Mouse (Mus musculus) midbrain, embryonic 15.5 days (tissue): Measurements from ENCODE around the gene Pkig. TPM values are rescaled to one million over a fixed set of nuclear protein-coding genes. Genes with fewer than 3 reads are reported as not detected.
"Not testable (repeated sequence)": the region's sequence is repeated elsewhere in the genome, so short reads cannot be mapped to it uniquely, and the experiment has no call there.

ENCODE experiments used
- ATAC-seq: fragments of 200-750 bp; cut with Nextera tagmentation; replicated peaks from 2 replicates; pipeline ENCODE4 v1.8.0; 2017; ENCODE audit warnings: moderate TSS enrichment
- H3K27ac ChIP-seq: fragments of 300-500 bp; sonication (generic); 2 replicates; pipeline ENCODE4 v1.5.1; 2015; ENCODE audit warnings: mild to moderate bottlenecking, inconsistent platforms
- H3K27me3 ChIP-seq: fragments of 300-500 bp; sonication (generic); replicated peaks from 2 replicates; pipeline ENCODE4 v1.6.1; 2015; ENCODE audit warnings: inconsistent platforms
- H3K36me3 ChIP-seq: fragments of 300-500 bp; sonication (generic); replicated peaks from 2 replicates; pipeline ENCODE4 v1.6.1; 2015; ENCODE audit warnings: inconsistent platforms
- H3K4me1 ChIP-seq: fragments of 300-500 bp; sonication (generic); 2 replicates; pipeline ENCODE4 v1.6.1; 2015; ENCODE audit warnings: inconsistent platforms
- H3K4me2 ChIP-seq: fragments of 300-500 bp; sonication (generic); 2 replicates; pipeline ENCODE4 v1.6.1; 2015; ENCODE audit warnings: inconsistent platforms, mild to moderate bottlenecking, moderate library complexity
- H3K4me3 ChIP-seq: fragments of 300-500 bp; sonication (generic); 2 replicates; pipeline ENCODE4 v1.5.1; 2015; ENCODE audit warnings: mild to moderate bottlenecking, inconsistent platforms
- H3K9ac ChIP-seq: fragments of 300-500 bp; sonication (generic); 2 replicates; pipeline ENCODE4 v1.6.1; 2015; ENCODE audit warnings: mild to moderate bottlenecking, inconsistent platforms
- H3K9me3 ChIP-seq: fragments of 300-500 bp; sonication (generic); 2 replicates; pipeline ENCODE4 v1.6.1; 2016; ENCODE audit warnings: inconsistent platforms
- WGBS: fragments of 180-500 bp; shearing (Covaris S2); methylation state at CpG from one replicate; pipeline ENCODE4 v1.1.7; 2015; ENCODE audit warnings: mixed read lengths; 5-methylcytosine and 5-hydroxymethylcytosine counted together
- polyA plus RNA-seq: library from polyadenylated mRNA; unstranded; fragments of >200 nt; fragmentation: Nextera tagmentation; extraction: Ambion mirVana; gene quantifications from 2 replicates; pipeline ENCODE4 v1.2.1, GENCODE M21; 2015

Pkig gene
- polyA plus RNA-seq, 1 experiment from 2014 or later = 125 TPM

DNA sequence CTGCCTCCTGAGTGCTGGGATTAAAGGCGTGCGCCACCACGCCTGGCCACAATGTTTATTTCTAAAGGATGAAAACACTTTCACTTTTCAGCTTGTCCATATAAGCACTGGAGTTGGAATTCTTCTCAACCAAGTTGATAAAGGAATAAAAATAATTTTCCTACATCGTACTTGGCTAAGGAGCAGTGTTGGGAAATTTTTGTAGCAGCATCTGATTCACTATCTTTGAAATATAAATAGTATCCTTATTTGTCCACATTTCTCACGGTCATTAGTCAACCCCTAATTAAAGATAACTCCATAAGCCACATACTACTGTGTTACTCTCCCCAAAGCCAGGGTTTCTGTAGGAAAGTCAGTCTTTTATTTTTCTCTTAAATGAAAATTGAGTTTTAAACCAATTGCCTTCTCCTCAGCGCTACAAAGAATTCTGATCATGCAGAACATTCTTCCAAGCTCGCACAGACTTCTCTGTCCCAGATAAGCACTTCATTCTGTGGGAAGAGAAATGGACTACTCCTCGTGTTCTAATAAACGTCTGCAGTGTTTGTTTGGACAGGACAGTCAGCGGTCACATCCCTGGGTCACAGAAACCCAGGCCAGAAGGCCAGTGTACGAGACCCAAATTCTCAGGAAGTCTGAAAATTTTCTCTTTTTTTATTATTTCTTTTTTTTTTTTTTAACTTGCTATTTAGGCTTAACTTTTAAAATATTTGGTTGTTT is 12.8 kb downstream of the Pkig start:
- Histone ChIP-seq H3K27ac (no peak overlapping the region), H3K4me3 (no peak overlapping the region), H3K27me3 (no peaks in the 10 kb centered on the region), H3K36me3 (no peaks in the 10 kb centered on the region), H3K4me1 (peaks cover 10% of the 10 kb centered on the region), H3K9me3 (no peaks in the 10 kb centered on the region), H3K4me2 (no peak overlapping the region), H3K9ac (no peak overlapping the region)
- no peak for ATAC-seq
- WGBS = 92% methylated on average over 11 of the region's 11 CpGs

DNA sequence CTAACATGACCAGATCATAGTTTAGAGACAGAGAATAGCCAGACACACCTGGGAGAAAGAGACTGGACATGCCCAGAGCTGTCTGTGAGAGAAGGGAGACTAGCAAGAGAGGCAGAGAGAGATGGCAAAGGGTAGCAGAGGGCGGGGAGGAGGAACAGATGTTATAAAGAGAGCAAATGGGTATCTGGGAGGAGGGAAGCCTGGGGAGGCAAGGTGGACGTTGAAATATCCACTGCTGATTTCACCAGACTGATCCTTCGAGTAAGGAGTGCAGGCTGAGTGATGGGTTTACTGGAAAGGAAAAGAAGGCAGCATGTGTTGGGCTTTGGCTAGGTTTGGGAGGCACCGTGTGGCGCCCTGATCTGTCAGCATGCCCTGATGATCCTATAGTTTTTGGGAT is 16.2 kb downstream of the Pkig start:
- no peak overlapping the region for H3K9ac ChIP-seq
- peaks cover 12% of the 10 kb centered on the region for H3K4me1 ChIP-seq
- 72% methylated on average over 5 of the region's 5 CpGs for WGBS
- no peak overlapping the region for H3K27ac ChIP-seq
- H3K27me3 ChIP-seq = no peaks in the 10 kb centered on the region
- ATAC-seq = no peak
- H3K36me3 ChIP-seq = no peaks in the 10 kb centered on the region
- no peak overlapping the region for H3K4me2 ChIP-seq
- no peaks in the 10 kb centered on the region for H3K9me3 ChIP-seq
- H3K4me3 ChIP-seq = no peak overlapping the region

DNA sequence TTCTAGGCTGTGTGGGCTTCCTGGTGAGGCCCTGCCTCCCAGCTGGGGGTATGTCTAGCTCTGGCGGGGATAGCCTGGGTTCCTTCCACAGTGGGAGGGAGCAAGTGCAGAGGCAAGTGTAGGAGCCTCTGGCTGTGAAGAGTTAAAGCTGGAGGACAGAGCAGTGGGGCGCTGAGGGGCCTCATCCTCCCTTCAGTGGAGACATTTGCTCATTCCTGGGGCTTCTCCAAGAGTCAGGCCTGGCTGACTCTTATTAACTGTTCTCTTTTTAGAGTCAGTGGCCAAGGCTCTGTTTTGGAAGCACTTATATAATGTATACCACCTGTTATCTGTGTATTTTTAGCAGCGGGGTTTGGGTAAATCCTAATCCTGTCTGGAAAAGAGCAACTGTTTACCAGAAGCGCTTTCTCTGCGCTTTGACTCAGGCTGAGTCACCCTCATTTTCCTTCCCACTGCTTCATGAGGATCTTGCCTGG is 17.0 kb downstream of the Pkig start:
- Histone ChIP-seq H3K27me3 (no peaks in the 10 kb centered on the region), H3K4me1 (peaks cover 12% of the 10 kb centered on the region), H3K9me3 (no peaks in the 10 kb centered on the region), H3K9ac (no peak overlapping the region), H3K4me3 (no peak overlapping the region), H3K4me2 (no peak overlapping the region), H3K36me3 (no peaks in the 10 kb centered on the region), H3K27ac (no peak overlapping the region)
- WGBS = 40% methylated on average over 5 of the region's 5 CpGs
- ATAC-seq = no peak

DNA sequence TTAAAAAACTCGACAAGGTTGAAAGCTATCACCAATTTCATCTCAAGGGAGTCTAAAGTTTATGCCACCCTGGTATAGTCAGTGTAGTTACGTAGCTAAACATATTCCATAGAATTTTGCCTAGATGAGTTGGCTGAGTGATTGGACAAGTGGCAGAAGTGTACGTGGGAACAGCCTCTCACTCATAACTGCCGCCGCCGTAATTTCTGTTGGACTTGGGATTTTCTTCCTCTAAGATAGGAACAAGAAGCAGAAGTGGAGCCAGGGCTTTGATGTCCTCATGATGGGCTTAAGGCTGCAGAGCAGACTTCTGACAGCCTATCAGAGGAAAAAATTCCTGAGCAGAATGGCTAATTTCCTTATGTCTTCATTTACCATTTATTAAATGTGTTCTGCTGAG is 17.5 kb downstream of the Pkig start:
- Histone ChIP-seq H3K27ac (no peak overlapping the region), H3K4me2 (no peak overlapping the region), H3K4me1 (peaks cover 12% of the 10 kb centered on the region), H3K4me3 (no peak overlapping the region), H3K9ac (no peak overlapping the region), H3K9me3 (no peaks in the 10 kb centered on the region), H3K36me3 (no peaks in the 10 kb centered on the region), H3K27me3 (no peaks in the 10 kb centered on the region)
- 66% methylated on average over 6 of the region's 6 CpGs for WGBS
- no peak for ATAC-seq

DNA sequence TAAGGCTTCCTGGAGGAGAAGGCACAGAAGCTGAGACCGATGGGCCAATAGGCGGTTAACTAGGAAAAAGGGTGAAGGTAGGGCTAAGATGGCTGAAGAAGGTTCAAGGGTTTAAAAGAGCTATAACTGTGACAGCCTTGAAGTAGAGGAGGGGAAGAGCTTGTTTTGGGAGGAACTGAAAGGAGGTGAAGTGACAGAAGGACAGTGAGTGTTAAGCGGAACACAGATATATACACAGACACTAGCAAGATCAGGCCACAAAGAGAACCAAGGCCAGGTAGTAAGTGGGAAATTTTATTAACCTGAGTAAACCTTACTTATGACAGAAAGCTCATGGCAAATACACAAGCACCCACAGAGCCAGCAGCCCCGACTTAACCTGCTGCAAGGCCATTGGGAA is 18.1 kb downstream of the Pkig start:
- Histone ChIP-seq H3K9me3 (no peaks in the 10 kb centered on the region), H3K9ac (no peak overlapping the region), H3K27me3 (no peaks in the 10 kb centered on the region), H3K4me2 (no peak overlapping the region), H3K27ac (no peak overlapping the region), H3K4me3 (no peak overlapping the region), H3K4me1 (peaks cover 12% of the 10 kb centered on the region), H3K36me3 (no peaks in the 10 kb centered on the region)
- no peak for ATAC-seq
- WGBS = 95% methylated on average over 4 of the region's 4 CpGs

DNA sequence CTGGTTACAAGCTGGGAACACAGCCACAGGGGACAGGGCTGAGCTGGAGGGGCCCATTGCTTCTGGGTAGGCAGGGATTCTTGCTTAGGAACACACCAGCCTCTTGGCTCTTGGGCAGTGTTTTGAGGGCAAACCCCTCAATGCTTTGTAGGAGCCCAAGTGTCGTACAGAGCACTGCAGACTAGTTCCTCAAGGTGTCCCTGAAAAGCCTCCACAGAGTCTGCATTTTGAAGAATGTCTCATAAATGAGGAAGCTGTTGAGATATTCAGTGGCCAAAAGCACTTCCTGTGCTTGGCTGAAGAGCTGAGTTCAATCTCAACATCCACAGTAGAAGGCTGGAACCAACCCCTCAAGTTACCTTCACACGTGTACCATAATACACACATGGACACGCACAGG is 18.6 kb downstream of the Pkig start:
- H3K4me1 ChIP-seq = peaks cover 12% of the 10 kb centered on the region
- 93% methylated on average over 3 of the region's 3 CpGs for WGBS

DNA sequence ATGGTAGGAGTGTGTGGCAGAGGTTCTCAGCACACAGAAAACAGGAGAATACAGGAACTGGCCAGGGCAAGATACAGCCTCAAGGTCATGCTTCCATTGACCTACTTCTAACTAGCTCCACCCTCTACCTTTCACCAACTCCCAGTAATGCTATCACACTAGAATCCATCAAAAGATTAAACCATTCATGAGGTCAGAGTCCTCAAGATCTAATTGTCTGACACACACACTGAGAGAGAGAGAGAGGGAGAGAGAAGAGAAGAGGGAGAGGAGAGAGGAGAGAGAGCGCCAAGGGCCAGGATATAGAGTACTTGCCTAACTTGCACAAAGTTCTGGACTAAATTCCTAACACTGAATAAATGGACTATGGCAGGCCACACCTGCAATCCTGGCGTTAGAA is 24.2 kb downstream of the Pkig start:
- no peak for ATAC-seq
- 88% methylated on average over 2 of the region's 2 CpGs for WGBS
- Histone ChIP-seq H3K36me3 (no peaks in the 10 kb centered on the region), H3K4me1 (peaks cover 14% of the 10 kb centered on the region), H3K4me3 (no peak overlapping the region), H3K9ac (no peak overlapping the region), H3K4me2 (no peak overlapping the region), H3K9me3 (no peaks in the 10 kb centered on the region), H3K27ac (no peak overlapping the region), H3K27me3 (no peaks in the 10 kb centered on the region)

More for the DNA sequence above, 18.6 kb downstream of the Pkig start:
- Histone ChIP-seq H3K4me3 (no peak overlapping the region), H3K27me3 (no peaks in the 10 kb centered on the region), H3K9ac (no peak overlapping the region), H3K4me2 (no peak overlapping the region), H3K27ac (no peak overlapping the region), H3K9me3 (no peaks in the 10 kb centered on the region), H3K36me3 (no peaks in the 10 kb centered on the region)
- ATAC-seq = no peak

DNA sequence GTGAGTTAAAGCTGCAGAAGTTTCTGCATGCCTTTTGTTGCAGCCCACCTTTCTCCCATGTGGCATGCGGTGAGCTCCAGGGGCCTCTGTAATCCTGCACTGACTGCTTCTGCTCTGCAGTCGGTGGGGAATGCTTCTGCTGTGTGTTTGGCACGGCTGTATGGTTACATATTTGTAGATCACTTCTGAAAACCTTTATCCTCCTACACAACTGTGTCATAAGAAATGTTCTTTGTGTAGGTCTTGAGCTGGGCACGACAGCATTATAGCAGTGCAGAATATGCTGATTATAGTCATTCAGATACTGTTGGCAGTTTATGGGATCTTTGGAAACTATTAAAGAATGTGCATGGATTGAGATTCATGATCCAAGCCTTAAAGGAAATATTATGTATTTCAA is 27.1 kb downstream of the Pkig start:
- no peaks in the 10 kb centered on the region for H3K36me3 ChIP-seq
- no peak overlapping the region for H3K27ac ChIP-seq
- H3K4me1 ChIP-seq = peaks cover 19% of the 10 kb centered on the region
- H3K9ac ChIP-seq = no peak overlapping the region
- WGBS = 49% methylated on average over 4 of the region's 4 CpGs
- no peak for ATAC-seq
- H3K4me2 ChIP-seq = no peak overlapping the region
- H3K9me3 ChIP-seq = no peaks in the 10 kb centered on the region
- no peaks in the 10 kb centered on the region for H3K27me3 ChIP-seq
- no peak overlapping the region for H3K4me3 ChIP-seq

DNA sequence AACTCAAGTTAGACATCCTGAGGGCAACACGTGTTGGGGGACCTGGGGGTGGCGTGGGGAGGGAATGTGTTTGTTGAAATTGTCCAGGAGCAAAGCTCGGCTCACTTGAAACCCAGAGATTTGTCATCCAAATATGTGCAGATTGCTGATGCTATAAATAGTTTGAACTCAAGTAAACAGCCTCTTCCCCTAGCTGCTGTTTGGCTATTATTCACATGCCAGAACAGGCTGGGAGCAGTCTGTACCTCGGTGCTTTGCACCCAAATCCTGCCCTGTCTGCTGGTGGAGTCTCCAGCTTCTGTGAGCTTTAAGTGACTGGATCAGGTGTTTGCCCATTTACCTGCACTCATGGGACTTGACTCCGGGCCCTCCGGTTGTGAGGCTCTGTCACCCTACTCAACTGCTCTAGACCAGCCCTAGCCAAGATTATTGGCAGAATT is 27.6 kb downstream of the Pkig start:
- Histone ChIP-seq H3K36me3 (no peaks in the 10 kb centered on the region), H3K9ac (no peak overlapping the region), H3K4me2 (no peak overlapping the region), H3K4me3 (no peak overlapping the region), H3K9me3 (no peaks in the 10 kb centered on the region), H3K27ac (no peak overlapping the region), H3K4me1 (peaks cover 24% of the 10 kb centered on the region), H3K27me3 (no peaks in the 10 kb centered on the region)
- no peak for ATAC-seq
- whole genome bisulfite sequencing = 79% methylated on average over 6 of the region's 6 CpGs

DNA sequence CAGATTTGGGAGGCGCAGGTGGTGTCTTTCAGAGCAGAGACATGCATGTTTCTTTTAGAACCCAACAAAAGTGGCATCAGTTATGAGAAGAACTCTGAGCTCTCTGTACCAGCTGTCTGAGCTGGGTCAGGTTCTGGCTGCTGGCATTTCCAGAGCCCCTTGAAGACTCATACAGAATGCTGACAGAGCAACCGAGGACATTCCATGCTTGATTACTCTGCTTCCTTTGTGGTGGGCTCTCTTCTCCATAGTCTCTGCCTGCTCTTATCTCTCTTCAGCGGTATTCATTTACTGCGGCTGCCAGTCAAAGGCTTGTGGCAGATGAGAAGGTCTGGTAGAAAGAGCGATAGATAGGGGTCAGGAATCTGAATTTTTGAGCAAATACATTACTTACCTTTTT is 28.0 kb downstream of the Pkig start:
- no peak for ATAC-seq
- 84% methylated on average over 5 of the region's 5 CpGs for WGBS
- no peak overlapping the region for H3K27ac ChIP-seq
- H3K27me3 ChIP-seq = no peaks in the 10 kb centered on the region
- H3K9ac ChIP-seq = no peak overlapping the region
- H3K4me3 ChIP-seq = no peak overlapping the region
- H3K4me1 ChIP-seq = peaks cover 26% of the 10 kb centered on the region
- no peaks in the 10 kb centered on the region for H3K9me3 ChIP-seq
- no peak overlapping the region for H3K4me2 ChIP-seq
- no peaks in the 10 kb centered on the region for H3K36me3 ChIP-seq

DNA sequence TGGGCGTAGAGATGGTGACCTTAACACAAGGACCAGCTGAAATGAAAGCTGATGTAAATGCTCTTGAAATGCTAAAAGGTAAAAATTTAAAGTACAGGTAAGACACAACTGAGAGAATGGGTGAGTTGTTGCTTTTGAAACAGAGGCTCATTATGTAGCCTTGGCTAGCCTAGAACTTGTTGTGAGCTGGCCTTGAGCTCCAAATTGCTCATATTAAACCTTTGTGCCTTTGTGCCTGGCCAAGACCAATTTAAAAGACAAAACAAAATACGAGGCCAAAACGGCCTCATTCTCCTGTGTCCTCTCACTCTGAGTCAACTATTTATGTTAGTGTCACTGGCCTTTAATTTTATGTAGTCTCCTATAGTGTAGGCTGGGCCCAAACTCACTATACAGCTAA is 28.7 kb downstream of the Pkig start:
- no peak overlapping the region for H3K4me2 ChIP-seq
- 88% methylated on average over 3 of the region's 3 CpGs for WGBS
- H3K27ac ChIP-seq = no peak overlapping the region
- ATAC-seq = no peak
- no peaks in the 10 kb centered on the region for H3K27me3 ChIP-seq
- H3K4me3 ChIP-seq = no peak overlapping the region
- no peaks in the 10 kb centered on the region for H3K36me3 ChIP-seq
- H3K4me1 ChIP-seq = peaks cover 26% of the 10 kb centered on the region
- no peak overlapping the region for H3K9ac ChIP-seq
- no peaks in the 10 kb centered on the region for H3K9me3 ChIP-seq

DNA sequence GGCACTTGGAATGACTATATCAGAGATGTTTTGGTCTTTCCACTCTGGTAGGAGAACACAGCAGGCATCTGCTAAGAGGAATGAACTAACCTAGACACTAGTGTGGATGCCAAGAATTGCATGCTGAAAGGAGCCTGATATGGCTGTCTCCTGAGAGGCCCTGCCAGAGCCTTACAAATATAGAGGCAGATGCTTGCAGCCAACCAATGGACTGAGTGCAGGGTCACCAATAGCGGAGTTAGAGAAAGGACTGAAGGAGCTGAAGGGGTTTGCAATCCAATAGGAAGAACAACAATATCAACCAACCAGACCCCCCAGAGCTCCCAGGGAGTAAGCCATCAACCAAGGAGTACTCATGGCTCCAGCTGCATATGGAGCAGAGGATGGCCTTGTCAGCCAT is 30.2 kb downstream of the Pkig start:
- H3K4me1 ChIP-seq = peaks cover 26% of the 10 kb centered on the region
- WGBS = 100% methylated on average over 1 of the region's 1 CpGs
- H3K9ac ChIP-seq, H3K4me2 ChIP-seq, H3K27me3 ChIP-seq, H3K27ac ChIP-seq, H3K4me3 ChIP-seq, ATAC-seq, H3K36me3 ChIP-seq, H3K9me3 ChIP-seq: not testable (repeated sequence)

DNA sequence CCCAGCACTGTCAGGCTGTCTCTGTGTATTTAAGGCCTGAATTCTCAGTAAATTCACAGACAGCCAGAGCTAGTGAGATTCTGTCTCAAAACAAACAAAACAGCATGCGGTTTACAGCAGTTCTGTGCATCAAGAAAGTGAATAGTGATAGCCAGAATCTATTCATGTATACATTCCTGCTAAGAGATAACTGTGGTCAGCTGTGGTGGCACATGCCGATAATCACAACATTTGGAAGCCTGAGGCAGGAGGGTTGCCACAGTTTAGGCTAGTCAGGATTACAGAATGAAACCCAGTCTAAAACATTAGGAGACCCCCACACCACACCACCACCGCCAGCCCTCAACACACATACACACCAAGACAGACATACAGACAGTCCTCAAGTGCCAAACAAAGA is 31.6 kb downstream of the Pkig start:
- Histone ChIP-seq H3K27ac (peak overlapping the region; percentile 25; the same call in 1 of the 2 replicates), H3K4me3 (no peak overlapping the region), H3K9me3 (no peaks in the 10 kb centered on the region), H3K27me3 (no peaks in the 10 kb centered on the region), H3K4me2 (no peak overlapping the region), H3K9ac (no peak overlapping the region), H3K4me1 (peaks cover 23% of the 10 kb centered on the region), H3K36me3 (no peaks in the 10 kb centered on the region)
- 92% methylated on average over 3 of the region's 3 CpGs for WGBS
- ATAC-seq = no peak
